Mouse (Mus musculus) lung, postnatal 10 days (tissue): ENCODE data around the gene Gm5741.
A peak's percentile ranks its signal among the peaks of the same experiment; 100 is the strongest.
"Not testable (repeated sequence)": the region's sequence is repeated elsewhere in the genome, so short reads cannot be mapped to it uniquely, and the experiment has no call there.

ENCODE experiments used
- DNase-seq: peaks from one replicate; pipeline ENCODE4 v3.0.0; 2021

The Gm5741 gene

GRCm38 (mm10) chr8:85067982-85068381 lies at the start of gene Gm5741:
Gene Gm5741, minus strand, starts transcription at chr8:85067982.
- DNase-seq = no peak

DNA sequence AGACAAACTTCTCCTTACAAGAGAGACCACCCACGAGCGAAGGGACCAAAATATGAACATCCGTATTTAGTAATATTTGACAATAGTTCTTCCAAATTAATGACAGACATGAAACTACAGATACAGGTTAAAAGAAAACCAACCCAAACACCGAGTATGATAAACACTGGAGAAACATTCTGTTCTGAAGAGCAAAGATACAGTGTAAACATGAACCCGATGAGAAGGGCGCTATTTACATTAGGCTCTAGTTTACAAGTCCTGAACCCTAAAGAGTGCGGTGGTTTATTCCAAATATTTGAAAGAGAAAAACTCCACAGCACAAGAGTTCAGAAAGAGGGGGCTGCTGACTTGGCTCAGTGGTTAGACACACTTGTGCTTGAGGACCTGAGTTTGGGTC lies 49.2 kb upstream of the Gm5741 start:
- no peak for DNase-seq

DNA sequence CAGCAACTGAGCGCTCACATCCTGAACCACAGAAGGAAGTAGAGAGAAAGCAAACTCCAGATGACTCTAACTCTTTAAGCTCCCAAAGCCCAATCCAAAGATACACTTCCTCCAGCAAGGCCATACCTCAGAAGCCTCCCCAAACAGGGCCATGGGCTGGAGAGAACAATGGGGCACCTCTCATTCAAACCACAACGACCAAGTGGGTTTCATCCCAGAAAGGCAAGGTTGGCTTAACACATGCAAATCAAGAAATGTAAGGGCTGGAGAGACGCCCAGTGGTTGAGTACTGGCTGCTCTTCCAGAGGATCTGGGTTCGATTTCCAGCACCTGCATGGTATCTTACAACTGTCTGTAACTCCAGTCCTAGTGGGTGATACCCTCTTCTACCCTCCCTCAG lies 47.7 kb upstream of the Gm5741 start:
- no peak for DNase-seq

DNA sequence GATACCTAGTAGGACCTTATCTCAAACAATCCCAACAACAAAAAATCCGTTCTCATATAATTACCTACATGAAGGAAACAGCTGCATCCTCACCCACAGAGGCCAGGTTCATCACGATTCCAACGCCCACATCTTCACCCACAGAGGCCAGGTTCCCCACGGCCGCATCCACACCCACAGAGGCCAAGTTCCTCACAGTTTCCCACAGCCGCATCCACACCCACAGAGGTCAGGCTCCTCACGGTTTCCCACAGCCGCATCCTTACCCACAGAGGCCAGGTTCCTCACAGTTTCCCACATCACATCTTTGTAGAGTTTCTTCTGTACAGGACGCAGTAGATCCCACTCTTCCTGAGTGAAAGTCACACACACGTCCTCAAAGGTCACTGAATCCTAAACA lies 45.5 kb upstream of the Gm5741 start:
- no peak for DNase-seq

GRCm38 (mm10) chr8:85100076-85100665 lies 32.4 kb upstream of the Gm5741 start:
- no peak for DNase-seq

DNA sequence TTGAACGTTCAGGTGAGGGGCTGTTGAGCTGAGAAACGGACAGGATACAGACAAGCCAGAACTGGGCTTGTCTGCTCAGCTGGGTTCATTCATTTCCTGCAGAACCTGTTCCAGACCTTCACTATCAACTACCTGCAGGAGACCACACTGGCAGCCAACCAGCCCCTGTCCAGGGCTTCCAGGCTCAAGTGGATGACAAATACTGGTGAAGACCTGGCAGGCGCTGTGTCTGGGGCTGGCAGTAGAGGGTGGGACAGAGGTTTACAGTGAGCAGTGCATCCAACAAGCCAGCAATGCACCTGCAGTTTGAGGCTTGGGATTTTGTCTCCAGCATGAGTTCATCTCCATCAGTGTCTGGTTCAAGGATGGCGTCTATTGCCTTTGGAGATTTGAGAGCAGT lies 29.1 kb upstream of the Gm5741 start:
- no peak for DNase-seq

DNA sequence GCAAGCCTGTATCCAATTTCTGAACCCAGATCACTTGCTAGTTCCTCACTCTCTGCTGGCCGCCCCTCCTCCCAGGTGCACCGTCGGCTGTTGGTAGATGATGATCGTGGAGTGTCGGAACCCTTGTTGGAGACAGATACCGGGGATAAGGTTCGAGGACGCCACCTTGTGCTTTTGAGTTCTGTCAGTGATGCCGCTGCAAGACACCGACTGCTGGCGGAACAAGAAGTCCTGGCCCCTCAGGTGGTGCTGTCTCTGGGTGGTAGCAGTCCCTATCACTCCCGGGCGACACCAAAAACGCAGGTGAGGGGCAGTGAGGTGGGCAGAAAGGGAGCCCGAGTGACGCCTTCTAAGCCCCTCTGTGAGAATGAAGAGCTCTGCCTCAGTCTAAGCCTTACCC lies 28.4 kb upstream of the Gm5741 start:
- no peak for DNase-seq

GRCm38 (mm10) chr8:85095566-85095965 lies 27.8 kb upstream of the Gm5741 start:
- no peak for DNase-seq

- no peak for DNase-seq
Measured at GRCm38 (mm10) chr8:85095051-85095450, 27.3 kb upstream of the Gm5741 start.

- peak; percentile 38 for DNase-seq
Measured at GRCm38 (mm10) chr8:85091526-85092090, 23.8 kb upstream of the Gm5741 start.

DNA sequence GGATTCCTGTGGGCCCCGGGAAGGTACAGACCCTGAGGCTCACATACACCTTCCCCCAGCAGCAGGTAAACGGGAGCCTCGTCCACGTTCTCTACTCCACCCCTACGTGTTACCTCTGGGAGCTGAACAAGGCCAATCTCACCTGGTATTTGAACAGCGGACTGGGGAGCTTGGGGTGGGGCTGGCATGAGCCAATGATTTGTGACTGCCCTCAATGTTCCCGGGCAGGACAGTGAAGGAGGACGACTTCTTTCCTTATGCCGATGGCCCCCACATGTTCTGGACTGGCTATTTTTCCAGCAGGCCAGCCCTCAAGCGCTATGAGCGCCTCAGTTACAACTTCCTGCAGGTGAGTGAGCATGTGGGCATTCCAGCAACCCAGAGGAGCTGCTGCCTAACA lies 23.1 kb upstream of the Gm5741 start:
- no peak for DNase-seq

GRCm38 (mm10) chr8:85088771-85089170 lies 21.0 kb upstream of the Gm5741 start:
- DNase-seq = no peak

- no peak for DNase-seq
Measured at GRCm38 (mm10) chr8:85086238-85086637, 18.5 kb upstream of the Gm5741 start.

DNA sequence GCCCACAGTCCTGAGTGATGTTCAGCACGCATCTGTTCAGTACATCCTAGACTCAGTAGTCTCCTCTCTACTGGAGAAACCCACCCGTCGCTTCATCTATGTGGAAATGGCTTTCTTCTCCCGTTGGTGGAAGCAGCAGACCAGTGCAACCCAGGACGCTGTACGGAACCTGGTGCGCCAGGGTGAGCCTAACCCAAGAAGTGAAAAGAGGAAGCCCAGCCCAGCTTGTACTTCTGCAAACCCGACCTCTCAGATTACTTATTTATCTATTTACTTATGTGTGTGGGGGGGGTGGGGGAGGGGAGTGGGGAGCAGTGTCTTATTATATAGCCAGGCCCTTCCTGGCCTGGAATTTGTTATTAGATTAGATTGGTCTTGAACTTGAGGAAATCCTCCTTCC lies 16.9 kb upstream of the Gm5741 start:
- DNase-seq = no peak

- peak; percentile 97 for DNase-seq
Measured at GRCm38 (mm10) chr8:85083108-85083813, 15.5 kb upstream of the Gm5741 start, which contains the start of gene Man2b1. Gene Man2b1, plus strand, starts transcription at chr8:85083270.

- not testable (repeated sequence) for DNase-seq
Measured at GRCm38 (mm10) chr8:85082169-85082568, 14.4 kb upstream of the Gm5741 start.

- peak; percentile 69 for DNase-seq
Measured at GRCm38 (mm10) chr8:85081216-85081555, 13.4 kb upstream of the Gm5741 start, which contains the start of gene Wdr83. Gene Wdr83, minus strand, starts transcription at chr8:85081306.

DNA sequence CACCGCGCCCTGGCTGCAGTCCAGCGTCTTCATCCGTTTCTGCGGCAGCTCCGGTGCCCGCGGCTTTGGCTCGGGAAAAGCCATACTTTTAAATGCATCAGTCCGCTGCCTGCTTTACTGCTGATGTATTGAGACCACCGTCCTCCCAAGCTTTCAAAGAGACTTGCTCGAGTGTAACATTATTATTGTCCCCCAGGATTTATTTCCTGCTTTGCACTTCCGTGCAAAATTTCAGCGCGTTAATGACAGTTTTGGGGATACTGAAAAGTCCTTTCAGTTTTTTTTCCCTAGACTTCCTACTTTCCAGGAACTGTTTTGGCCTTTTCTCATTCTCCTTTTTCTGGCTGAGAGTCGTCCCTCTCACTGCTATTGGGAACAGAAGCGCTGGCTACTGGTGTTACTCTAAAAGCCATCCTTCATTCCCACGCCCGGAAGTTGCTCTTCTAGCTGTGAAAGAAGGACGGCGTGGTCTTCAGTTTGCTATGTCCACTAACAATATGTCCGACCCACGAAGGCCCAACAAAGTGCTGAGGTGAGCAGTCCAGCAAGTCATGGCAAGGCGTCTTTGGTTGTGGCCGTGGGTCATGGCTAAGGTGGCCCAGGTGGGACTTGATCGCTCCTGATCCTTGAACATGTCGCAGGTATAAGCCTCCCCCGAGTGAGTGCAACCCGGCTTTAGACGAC lies 12.9 kb upstream of the Gm5741 start, which contains the start of gene Wdr83os:
Gene Wdr83os (plus strand): TSS at position 209 of the 684 bp plus-strand sequence.
- DNase-seq = peak; percentile 65

GRCm38 (mm10) chr8:85080214-85080531 lies 12.4 kb upstream of the Gm5741 start:
- DNase-seq = no peak

DNA sequence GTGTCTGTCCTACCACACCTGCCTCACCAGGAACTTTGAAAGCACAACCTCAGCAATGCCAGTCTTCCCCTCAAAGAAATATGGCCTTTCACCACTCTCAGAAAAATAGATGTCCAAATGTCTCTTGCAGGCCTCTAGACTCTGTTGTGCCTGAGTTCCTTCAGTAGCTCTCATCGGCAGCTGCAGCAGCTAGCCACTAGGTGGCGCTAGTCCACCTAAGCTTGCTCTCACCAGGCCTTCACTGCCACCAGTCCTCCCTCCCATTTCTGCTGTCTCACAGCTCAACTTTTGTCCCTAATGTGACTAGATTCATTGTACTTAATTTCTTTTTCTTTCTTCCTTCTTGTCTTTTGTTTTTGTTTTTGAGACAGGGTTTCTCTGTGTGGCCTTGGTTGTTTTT lies 9.2 kb upstream of the Gm5741 start:
- DNase-seq = peak; percentile 90

- peak; percentile 71 for DNase-seq
Measured at GRCm38 (mm10) chr8:85076001-85076400, 8.2 kb upstream of the Gm5741 start.

DNA sequence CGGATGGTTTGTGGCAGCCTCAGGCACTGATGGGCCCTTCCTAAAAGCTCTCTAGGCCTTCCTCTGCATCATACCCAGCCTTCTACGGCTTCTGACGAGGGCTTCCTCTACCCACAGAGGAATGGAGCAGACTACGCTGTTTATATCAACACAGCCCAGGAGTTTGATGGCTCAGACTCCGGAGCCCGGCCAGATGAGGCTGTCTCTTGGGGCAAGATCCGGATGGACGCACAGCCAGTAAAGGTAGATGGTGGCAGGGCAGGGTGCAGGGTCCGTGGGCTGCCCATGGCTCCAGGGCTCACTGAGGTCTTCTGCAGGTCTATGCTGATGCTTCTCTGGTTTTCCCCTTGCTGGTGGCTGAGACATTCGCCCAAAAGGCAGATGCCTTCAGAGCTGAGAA lies 6.8 kb upstream of the Gm5741 start:
- DNase-seq = no peak

GRCm38 (mm10) chr8:85074167-85074566 lies 6.4 kb upstream of the Gm5741 start:
- DNase-seq = no peak

DNA sequence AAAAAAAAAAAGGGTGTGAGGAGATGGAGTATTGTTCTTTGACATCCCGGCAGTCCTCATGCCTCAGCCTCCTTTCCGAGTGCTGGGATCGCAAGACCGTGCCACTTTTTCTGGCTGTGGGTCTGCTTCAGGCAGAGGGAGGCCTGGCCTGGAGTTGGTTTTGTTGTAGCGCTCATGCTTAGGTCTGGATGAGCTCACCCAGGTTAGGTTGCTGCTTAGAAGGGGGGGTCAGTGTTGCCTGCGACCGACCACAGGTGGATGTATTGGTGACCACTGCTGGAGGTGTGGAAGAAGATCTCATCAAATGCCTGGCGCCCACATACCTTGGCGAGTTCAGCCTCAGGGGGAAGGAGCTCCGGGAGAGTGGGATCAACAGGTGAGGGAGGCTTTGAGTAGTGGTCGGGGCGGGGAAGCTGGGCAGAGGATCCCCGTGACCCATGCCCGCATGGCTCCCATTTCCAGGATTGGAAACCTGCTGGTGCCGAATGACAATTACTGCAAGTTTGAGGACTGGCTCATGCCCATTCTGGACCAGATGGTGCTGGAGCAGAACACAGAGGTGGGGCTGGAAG lies 5.3 kb upstream of the Gm5741 start:
- no peak for DNase-seq
